Mouse (Mus musculus): ENCODE data around the gene Olfr1392.

Gene Olfr1392

GRCm38 (mm10) chr11:49322442-49322841, 37.4 kb downstream of the Olfr1392 start, which contains the start of gene Olfr1391:
Gene Olfr1391 (plus strand): TSS chr11:49322742.
- no peak for DNase-seq (ENCODE audit: low read depth, low spot score)

GRCm38 (mm10) chr11:49326726-49327125, 41.6 kb downstream of the Olfr1392 start:
- no peak for DNase-seq (ENCODE audit: low read depth, low spot score)

- no peak for DNase-seq (ENCODE audit: low read depth, low spot score)
Observed at GRCm38 (mm10) chr11:49329686-49330085, 44.6 kb downstream of the Olfr1392 start.

GRCm38 (mm10) chr11:49334888-49335287, 49.8 kb downstream of the Olfr1392 start, which contains the start of gene Olfr1390:
Gene Olfr1390 (plus strand): TSS chr11:49335188.
- DNase-seq (ENCODE audit: low read depth, low spot score) = no peak

- no peak for DNase-seq (ENCODE audit: low read depth, low spot score)
Observed at GRCm38 (mm10) chr11:49337150-49337832, 52.2 kb downstream of the Olfr1392 start.

Measured in ES-CJ7 (cell line).